Mouse (Mus musculus): Measurements from ENCODE around the gene Ogdhl. TPM values are rescaled to one million over a fixed set of nuclear protein-coding genes. Genes with fewer than 3 reads are reported as not detected.
"Not testable (repeated sequence)": the region's sequence is repeated elsewhere in the genome, so short reads cannot be mapped to it uniquely, and the experiment has no call there.

The Ogdhl gene
- polyA plus RNA-seq, 1 experiment from 2014 or later, result 31.3 TPM

DNA sequence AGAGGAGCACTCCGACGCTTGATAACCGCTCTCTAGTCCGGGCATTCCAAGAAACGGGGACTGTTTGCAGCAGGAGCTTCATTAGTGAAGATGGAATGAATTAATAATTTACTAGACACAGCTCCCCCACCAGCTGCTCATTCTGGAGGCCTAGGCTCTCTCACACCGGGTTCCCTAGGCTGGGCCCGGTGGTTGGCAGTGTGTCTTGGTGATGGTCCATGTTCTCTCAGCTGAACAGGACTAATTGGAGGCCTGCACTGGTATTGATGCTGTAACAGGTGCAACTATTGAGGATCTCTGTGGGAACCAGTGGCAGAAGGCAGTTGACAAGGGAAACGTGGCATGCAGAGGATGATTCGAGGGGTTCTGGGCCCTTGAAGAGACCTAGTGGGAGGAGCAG lies 5.5 kb downstream of the Ogdhl start:
- ATAC-seq, result no peak
- H3K4me3 ChIP-seq (ENCODE audit: low read depth, low read length), result no peak overlapping the region
- no peaks in the 10 kb centered on the region for H3K9me3 ChIP-seq (replicated peaks; ENCODE audit: control insufficient read depth, low read length, poor library complexity, severe bottlenecking)
- WGBS, result 63% methylated on average over 9 of the region's 9 CpGs
- no peak overlapping the region for H3K27ac ChIP-seq (ENCODE audit: low read length)
- H3K4me1 ChIP-seq (ENCODE audit: control insufficient read depth, insufficient read depth, low read length), result peaks cover 4% of the 10 kb centered on the region; the same call in 1 of the 2 replicates
- no peaks in the 10 kb centered on the region for H3K27me3 ChIP-seq (ENCODE audit: control insufficient read depth, insufficient read depth, low read depth, low read length)
- H3K4me2 ChIP-seq (ENCODE audit: low read length), result no peak overlapping the region
- no peak overlapping the region for H3K9ac ChIP-seq (ENCODE audit: low read depth, low read length)
- no peaks in the 10 kb centered on the region for H3K36me3 ChIP-seq (ENCODE audit: control insufficient read depth, insufficient read depth, low read length)

- Histone ChIP-seq H3K36me3 (ENCODE audit: control insufficient read depth, insufficient read depth, low read length) (peaks cover 12% of the 10 kb centered on the region), H3K4me3 (ENCODE audit: low read depth, low read length) (no peak overlapping the region), H3K4me2 (ENCODE audit: low read length) (no peak overlapping the region), H3K27ac (ENCODE audit: low read length) (no peak overlapping the region), H3K9ac (ENCODE audit: low read depth, low read length) (no peak overlapping the region), H3K9me3 (replicated peaks; ENCODE audit: control insufficient read depth, low read length, poor library complexity, severe bottlenecking) (no peaks in the 10 kb centered on the region), H3K27me3 (ENCODE audit: control insufficient read depth, insufficient read depth, low read depth, low read length) (no peaks in the 10 kb centered on the region), H3K4me1 (ENCODE audit: control insufficient read depth, insufficient read depth, low read length) (peaks cover 3% of the 10 kb centered on the region; the same call in 1 of the 2 replicates)
- ATAC-seq, result no peak
- 74% methylated on average over 20 of the region's 20 CpGs for WGBS
These were observed 11.0 kb downstream of the Ogdhl start for GRCm38 (mm10) chr14:32332515-32333445.

DNA sequence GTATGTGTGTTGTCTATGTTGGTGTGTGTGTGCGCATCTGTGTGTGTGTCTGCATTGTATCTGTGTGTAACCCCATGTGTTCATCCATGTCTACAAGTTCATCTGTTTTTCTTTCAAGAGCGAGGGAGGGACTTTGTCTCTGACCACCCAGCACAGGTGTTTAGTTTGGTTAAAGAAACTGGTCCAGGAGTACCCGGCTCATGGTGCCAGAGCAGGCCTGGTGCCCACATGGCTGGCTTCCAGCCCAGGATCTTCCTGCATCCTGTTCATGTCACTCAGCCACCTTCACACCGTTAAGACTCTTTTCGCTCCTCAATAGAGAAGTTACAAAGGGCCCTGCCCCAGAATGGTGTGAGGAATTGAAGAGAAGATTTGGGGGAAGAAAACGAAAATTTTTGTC lies 14.2 kb downstream of the Ogdhl start:
- peaks cover 20% of the 10 kb centered on the region for H3K36me3 ChIP-seq (ENCODE audit: control insufficient read depth, insufficient read depth, low read length)
- WGBS, result 76% methylated on average over 6 of the region's 6 CpGs

GRCm38 (mm10) chr14:32336547-32336946 lies 14.7 kb downstream of the Ogdhl start:
- Histone ChIP-seq H3K9me3 (replicated peaks; ENCODE audit: control insufficient read depth, low read length, poor library complexity, severe bottlenecking) (no peaks in the 10 kb centered on the region), H3K9ac (ENCODE audit: low read depth, low read length) (no peak overlapping the region), H3K4me1 (ENCODE audit: control insufficient read depth, insufficient read depth, low read length) (peaks cover 3% of the 10 kb centered on the region; the same call in 1 of the 2 replicates), H3K4me3 (ENCODE audit: low read depth, low read length) (no peak overlapping the region), H3K36me3 (ENCODE audit: control insufficient read depth, insufficient read depth, low read length) (peaks cover 20% of the 10 kb centered on the region), H3K27ac (ENCODE audit: low read length) (no peak overlapping the region), H3K4me2 (ENCODE audit: low read length) (no peak overlapping the region), H3K27me3 (ENCODE audit: control insufficient read depth, insufficient read depth, low read depth, low read length) (no peaks in the 10 kb centered on the region)
- ATAC-seq, result no peak
- WGBS, result 82% methylated on average over 11 of the region's 11 CpGs

More for the DNA sequence above, 14.2 kb downstream of the Ogdhl start:
- Histone ChIP-seq H3K4me1 (ENCODE audit: control insufficient read depth, insufficient read depth, low read length) (peaks cover 3% of the 10 kb centered on the region; the same call in 1 of the 2 replicates), H3K27ac (ENCODE audit: low read length) (no peak overlapping the region), H3K9ac (ENCODE audit: low read depth, low read length) (no peak overlapping the region), H3K27me3 (ENCODE audit: control insufficient read depth, insufficient read depth, low read depth, low read length) (no peaks in the 10 kb centered on the region), H3K9me3 (replicated peaks; ENCODE audit: control insufficient read depth, low read length, poor library complexity, severe bottlenecking) (no peaks in the 10 kb centered on the region), H3K4me2 (ENCODE audit: low read length) (no peak overlapping the region), H3K4me3 (ENCODE audit: low read depth, low read length) (no peak overlapping the region)
- ATAC-seq, result no peak

DNA sequence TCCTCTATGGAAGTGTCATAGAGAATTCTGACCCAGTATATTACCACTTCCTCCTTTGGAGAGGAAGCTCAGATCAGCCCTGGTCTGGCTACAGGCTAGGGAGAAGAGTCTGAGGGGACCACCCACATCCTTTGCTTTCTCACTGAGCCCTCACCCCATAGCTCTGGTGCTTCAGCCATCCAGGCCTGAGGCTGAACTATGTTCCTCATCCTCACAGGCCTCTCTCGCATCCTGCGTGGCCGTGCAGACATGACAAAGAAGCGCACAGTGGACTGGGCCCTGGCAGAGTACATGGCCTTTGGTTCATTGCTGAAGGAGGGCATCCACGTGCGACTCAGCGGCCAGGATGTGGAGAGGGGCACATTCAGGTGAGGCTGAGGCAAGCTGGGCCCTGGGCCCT lies 20.0 kb downstream of the Ogdhl start:
- no peaks in the 10 kb centered on the region for H3K27me3 ChIP-seq (ENCODE audit: control insufficient read depth, insufficient read depth, low read depth, low read length)
- no peaks in the 10 kb centered on the region for H3K9me3 ChIP-seq (replicated peaks; ENCODE audit: control insufficient read depth, low read length, poor library complexity, severe bottlenecking)
- no peak overlapping the region for H3K4me3 ChIP-seq (ENCODE audit: low read depth, low read length)
- peaks cover 25% of the 10 kb centered on the region for H3K36me3 ChIP-seq (ENCODE audit: control insufficient read depth, insufficient read depth, low read length)
- no peak overlapping the region for H3K4me2 ChIP-seq (ENCODE audit: low read length)
- H3K4me1 ChIP-seq (ENCODE audit: control insufficient read depth, insufficient read depth, low read length), result no peaks in the 10 kb centered on the region
- H3K9ac ChIP-seq (ENCODE audit: low read depth, low read length), result no peak overlapping the region
- 90% methylated on average over 7 of the region's 7 CpGs for WGBS
- ATAC-seq, result no peak
- H3K27ac ChIP-seq (ENCODE audit: low read length), result no peak overlapping the region

GRCm38 (mm10) chr14:32344176-32344575 lies 22.4 kb downstream of the Ogdhl start:
- H3K9me3 ChIP-seq (replicated peaks; ENCODE audit: control insufficient read depth, low read length, poor library complexity, severe bottlenecking), result no peaks in the 10 kb centered on the region
- no peak overlapping the region for H3K4me2 ChIP-seq (ENCODE audit: low read length)
- ATAC-seq, result no peak
- no peak overlapping the region for H3K9ac ChIP-seq (ENCODE audit: low read depth, low read length)
- H3K36me3 ChIP-seq (ENCODE audit: control insufficient read depth, insufficient read depth, low read length), result peaks cover 29% of the 10 kb centered on the region
- H3K27ac ChIP-seq (ENCODE audit: low read length), result no peak overlapping the region
- WGBS, result 92% methylated on average over 7 of the region's 7 CpGs
- no peaks in the 10 kb centered on the region for H3K27me3 ChIP-seq (ENCODE audit: control insufficient read depth, insufficient read depth, low read depth, low read length)
- H3K4me3 ChIP-seq (ENCODE audit: low read depth, low read length), result no peak overlapping the region
- H3K4me1 ChIP-seq (ENCODE audit: control insufficient read depth, insufficient read depth, low read length), result no peaks in the 10 kb centered on the region

DNA sequence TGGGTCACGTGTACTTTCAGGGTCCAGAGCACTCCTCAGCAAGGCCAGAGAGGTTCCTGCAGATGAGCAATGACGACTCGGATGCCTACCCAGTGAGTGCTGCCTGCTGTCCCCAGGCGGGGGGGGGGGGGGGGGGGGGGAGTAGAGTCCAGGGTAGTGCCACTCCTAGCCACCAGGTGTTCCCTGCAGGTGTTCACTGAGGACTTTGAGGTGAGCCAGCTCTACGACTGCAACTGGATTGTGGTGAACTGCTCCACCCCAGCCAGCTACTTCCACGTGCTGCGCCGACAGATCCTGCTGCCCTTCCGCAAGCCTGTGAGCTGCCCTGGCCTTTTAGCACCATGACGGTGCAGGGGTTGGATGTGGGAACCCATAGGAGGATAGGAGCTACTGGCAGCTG lies 22.9 kb downstream of the Ogdhl start:
- Histone ChIP-seq H3K4me2 (ENCODE audit: low read length) (no peak overlapping the region), H3K27me3 (ENCODE audit: control insufficient read depth, insufficient read depth, low read depth, low read length) (no peaks in the 10 kb centered on the region), H3K9me3 (replicated peaks; ENCODE audit: control insufficient read depth, low read length, poor library complexity, severe bottlenecking) (no peaks in the 10 kb centered on the region), H3K36me3 (ENCODE audit: control insufficient read depth, insufficient read depth, low read length) (peaks cover 29% of the 10 kb centered on the region), H3K9ac (ENCODE audit: low read depth, low read length) (no peak overlapping the region), H3K4me3 (ENCODE audit: low read depth, low read length) (no peak overlapping the region), H3K27ac (ENCODE audit: low read length) (no peak overlapping the region), H3K4me1 (ENCODE audit: control insufficient read depth, insufficient read depth, low read length) (no peaks in the 10 kb centered on the region)
- WGBS, result 88% methylated on average over 7 of the region's 10 CpGs
- no peak for ATAC-seq

GRCm38 (mm10) chr14:32347307-32347706 lies 25.5 kb downstream of the Ogdhl start:
- WGBS, result 90% methylated on average over 9 of the region's 9 CpGs

DNA sequence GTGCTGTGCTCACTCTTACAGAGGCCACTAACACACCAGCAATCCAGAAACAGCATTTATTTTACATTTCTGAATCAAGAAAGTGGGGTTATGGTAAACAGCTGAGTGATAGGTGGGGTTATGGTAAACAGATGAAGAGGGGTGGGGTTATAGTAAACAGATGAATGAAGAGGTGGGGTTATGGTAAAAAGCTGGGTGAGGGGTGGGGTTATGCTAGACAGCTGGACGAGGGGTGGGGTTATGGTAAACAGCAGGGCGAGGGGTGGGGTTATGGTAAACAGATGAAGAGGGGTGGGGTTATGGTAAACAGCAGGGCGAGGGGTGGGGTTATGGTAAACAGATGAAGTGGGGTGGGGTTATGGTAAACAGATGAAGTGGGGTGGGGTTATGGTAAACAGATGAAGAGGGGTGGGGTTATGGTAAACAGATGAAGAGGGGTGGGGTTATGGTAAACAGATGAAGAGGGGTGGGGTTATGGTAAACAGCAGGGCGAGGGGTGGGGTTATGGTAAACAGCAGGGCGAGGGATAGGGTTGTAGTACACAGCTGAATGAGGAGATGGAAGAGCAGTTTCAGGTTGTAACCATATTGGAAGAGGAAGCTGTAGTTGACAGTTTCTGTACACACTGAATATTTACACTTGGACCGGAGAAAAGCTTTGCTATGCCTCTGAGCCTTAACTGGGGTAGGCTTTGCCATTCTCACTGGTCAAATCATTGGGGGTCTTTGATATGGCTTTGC lies 29.5 kb downstream of the Ogdhl start:
- not testable (repeated sequence) for H3K27ac ChIP-seq (ENCODE audit: low read length); H3K9ac ChIP-seq (ENCODE audit: low read depth, low read length); H3K9me3 ChIP-seq (replicated peaks; ENCODE audit: control insufficient read depth, low read length, poor library complexity, severe bottlenecking); H3K27me3 ChIP-seq (ENCODE audit: control insufficient read depth, insufficient read depth, low read depth, low read length); H3K4me1 ChIP-seq (ENCODE audit: control insufficient read depth, insufficient read depth, low read length); H3K4me2 ChIP-seq (ENCODE audit: low read length); ATAC-seq; H3K4me3 ChIP-seq (ENCODE audit: low read depth, low read length)
- H3K36me3 ChIP-seq (ENCODE audit: control insufficient read depth, insufficient read depth, low read length), result peaks cover 17% of the 10 kb centered on the region
- WGBS, result 32% methylated on average over 6 of the region's 6 CpGs

More at GRCm38 (mm10) chr14:32347307-32347706, 25.5 kb downstream of the Ogdhl start:
- Histone ChIP-seq H3K27ac (ENCODE audit: low read length) (no peak overlapping the region), H3K4me3 (ENCODE audit: low read depth, low read length) (no peak overlapping the region), H3K9me3 (replicated peaks; ENCODE audit: control insufficient read depth, low read length, poor library complexity, severe bottlenecking) (no peaks in the 10 kb centered on the region), H3K4me2 (ENCODE audit: low read length) (no peak overlapping the region), H3K9ac (ENCODE audit: low read depth, low read length) (no peak overlapping the region), H3K36me3 (ENCODE audit: control insufficient read depth, insufficient read depth, low read length) (peaks cover 27% of the 10 kb centered on the region), H3K27me3 (ENCODE audit: control insufficient read depth, insufficient read depth, low read depth, low read length) (no peaks in the 10 kb centered on the region), H3K4me1 (ENCODE audit: control insufficient read depth, insufficient read depth, low read length) (no peaks in the 10 kb centered on the region)
- no peak for ATAC-seq

Measured in midbrain, embryonic 16.5 days (tissue).